Mouse (Mus musculus): ENCODE data around the gene Supt20. TPM values are rescaled to one million over a fixed set of nuclear protein-coding genes. Genes with fewer than 3 reads are reported as not detected.
A peak's percentile ranks its signal among the peaks of the same experiment; 100 is the strongest.

Supt20 gene
- total and polyA plus RNA-seq, 2 experiments from 2014 or later = 36.3 to 52.0 TPM

- no peak for TF ChIP-seq CTCF (IDR thresholded peaks at IDR 0.05; ENCODE audit: low read depth)
- DNase-seq (ENCODE audit: low spot score) (peak; percentile 12), ATAC-seq (no peak)
- 68% methylated on average over 6 of the region's 6 CpGs for WGBS
- no peaks in the 10 kb centered on the region for H3K27me3 ChIP-seq (ENCODE audit: insufficient read depth, low read length)
- H3K27ac ChIP-seq = no peak overlapping the region
- H3K4me1 ChIP-seq (ENCODE audit: insufficient read depth, low read length) = no peaks in the 10 kb centered on the region
- H3K36me3 ChIP-seq (ENCODE audit: insufficient read depth, low read length) = no peaks in the 10 kb centered on the region
- no peaks in the 10 kb centered on the region for H3K9me3 ChIP-seq (ENCODE audit: low read length)
- H3K4me3 ChIP-seq (ENCODE audit: low read length) = no peak overlapping the region
- no peak overlapping the region for H3K9ac ChIP-seq (replicated peaks; ENCODE audit: low read length)
- no peak overlapping the region for H3K4me2 ChIP-seq (ENCODE audit: low read depth, low read length)
Measured at GRCm38 (mm10) chr3:54657888-54658626, 34.5 kb upstream of the Supt20 start.

GRCm38 (mm10) chr3:54659736-54660135, 32.9 kb upstream of the Supt20 start:
- Histone ChIP-seq H3K4me2 (ENCODE audit: low read depth, low read length) (no peak overlapping the region), H3K4me1 (ENCODE audit: insufficient read depth, low read length) (no peaks in the 10 kb centered on the region), H3K27ac (no peak overlapping the region), H3K4me3 (ENCODE audit: low read length) (no peak overlapping the region), H3K27me3 (ENCODE audit: insufficient read depth, low read length) (no peaks in the 10 kb centered on the region), H3K36me3 (ENCODE audit: insufficient read depth, low read length) (no peaks in the 10 kb centered on the region), H3K9me3 (ENCODE audit: low read length) (no peaks in the 10 kb centered on the region), H3K9ac (replicated peaks; ENCODE audit: low read length) (no peak overlapping the region)
- no peak for ATAC-seq
- WGBS = 96% methylated on average over 2 of the region's 2 CpGs
- no peak for DNase-seq (ENCODE audit: low spot score)
- no peak for TF ChIP-seq CTCF (IDR thresholded peaks at IDR 0.05; ENCODE audit: low read depth)

- no peaks in the 10 kb centered on the region for H3K27me3 ChIP-seq (ENCODE audit: insufficient read depth, low read length)
- ATAC-seq (no peak), DNase-seq (ENCODE audit: low spot score) (no peak)
- no peak overlapping the region for H3K9ac ChIP-seq (replicated peaks; ENCODE audit: low read length)
- no peaks in the 10 kb centered on the region for H3K36me3 ChIP-seq (ENCODE audit: insufficient read depth, low read length)
- WGBS = 63% methylated on average over 5 of the region's 5 CpGs
- H3K4me1 ChIP-seq (ENCODE audit: insufficient read depth, low read length) = no peaks in the 10 kb centered on the region
- H3K4me2 ChIP-seq (ENCODE audit: low read depth, low read length) = no peak overlapping the region
- H3K9me3 ChIP-seq (ENCODE audit: low read length) = no peaks in the 10 kb centered on the region
- 0 out of 2 replicates have a peak, but pooled peaks have one; percentile 10 for TF ChIP-seq CTCF (IDR thresholded peaks at IDR 0.05; ENCODE audit: low read depth)
- H3K27ac ChIP-seq = no peak overlapping the region
- no peak overlapping the region for H3K4me3 ChIP-seq (ENCODE audit: low read length)
Measured at GRCm38 (mm10) chr3:54662411-54662810, 30.2 kb upstream of the Supt20 start.

- H3K36me3 ChIP-seq (ENCODE audit: insufficient read depth, low read length) = no peaks in the 10 kb centered on the region
- H3K9me3 ChIP-seq (ENCODE audit: low read length) = no peaks in the 10 kb centered on the region
- no peak for TF ChIP-seq CTCF (IDR thresholded peaks at IDR 0.05; ENCODE audit: low read depth)
- ATAC-seq = no peak
- H3K27me3 ChIP-seq (ENCODE audit: insufficient read depth, low read length) = no peaks in the 10 kb centered on the region
- 88% methylated on average over 3 of the region's 3 CpGs for WGBS
- H3K4me1 ChIP-seq (ENCODE audit: insufficient read depth, low read length) = no peaks in the 10 kb centered on the region
- H3K27ac ChIP-seq = no peak overlapping the region
- no peak for DNase-seq (ENCODE audit: low spot score)
- H3K4me2 ChIP-seq (ENCODE audit: low read depth, low read length) = no peak overlapping the region
- no peak overlapping the region for H3K4me3 ChIP-seq (ENCODE audit: low read length)
- H3K9ac ChIP-seq (replicated peaks; ENCODE audit: low read length) = no peak overlapping the region
Measured at GRCm38 (mm10) chr3:54668141-54668540, 24.5 kb upstream of the Supt20 start.

GRCm38 (mm10) chr3:54668722-54669121, 23.9 kb upstream of the Supt20 start:
- no peak for TF ChIP-seq CTCF (IDR thresholded peaks at IDR 0.05; ENCODE audit: low read depth)
- WGBS = 83% methylated on average over 6 of the region's 6 CpGs

GRCm38 (mm10) chr3:54669559-54669958, 23.0 kb upstream of the Supt20 start:
- 88% methylated on average over 6 of the region's 6 CpGs for WGBS
- no peak; the same call in 1 of the 2 replicates for TF ChIP-seq CTCF (IDR thresholded peaks at IDR 0.05; ENCODE audit: low read depth)
- H3K4me2 ChIP-seq (ENCODE audit: low read depth, low read length) = no peak overlapping the region
- no peak overlapping the region for H3K27ac ChIP-seq
- no peak overlapping the region for H3K9ac ChIP-seq (replicated peaks; ENCODE audit: low read length)
- DNase-seq (ENCODE audit: low spot score) = no peak
- no peak overlapping the region for H3K4me3 ChIP-seq (ENCODE audit: low read length)
- H3K4me1 ChIP-seq (ENCODE audit: insufficient read depth, low read length) = no peaks in the 10 kb centered on the region
- H3K27me3 ChIP-seq (ENCODE audit: insufficient read depth, low read length) = no peaks in the 10 kb centered on the region
- no peaks in the 10 kb centered on the region for H3K9me3 ChIP-seq (ENCODE audit: low read length)
- ATAC-seq = no peak
- H3K36me3 ChIP-seq (ENCODE audit: insufficient read depth, low read length) = no peaks in the 10 kb centered on the region

More at GRCm38 (mm10) chr3:54668722-54669121, 23.9 kb upstream of the Supt20 start:
- Histone ChIP-seq H3K4me1 (ENCODE audit: insufficient read depth, low read length) (no peaks in the 10 kb centered on the region), H3K9me3 (ENCODE audit: low read length) (no peaks in the 10 kb centered on the region), H3K9ac (replicated peaks; ENCODE audit: low read length) (no peak overlapping the region), H3K4me2 (ENCODE audit: low read depth, low read length) (no peak overlapping the region), H3K4me3 (ENCODE audit: low read length) (no peak overlapping the region), H3K27ac (no peak overlapping the region), H3K36me3 (ENCODE audit: insufficient read depth, low read length) (no peaks in the 10 kb centered on the region), H3K27me3 (ENCODE audit: insufficient read depth, low read length) (no peaks in the 10 kb centered on the region)
- ATAC-seq (no peak), DNase-seq (ENCODE audit: low spot score) (no peak)

DNA sequence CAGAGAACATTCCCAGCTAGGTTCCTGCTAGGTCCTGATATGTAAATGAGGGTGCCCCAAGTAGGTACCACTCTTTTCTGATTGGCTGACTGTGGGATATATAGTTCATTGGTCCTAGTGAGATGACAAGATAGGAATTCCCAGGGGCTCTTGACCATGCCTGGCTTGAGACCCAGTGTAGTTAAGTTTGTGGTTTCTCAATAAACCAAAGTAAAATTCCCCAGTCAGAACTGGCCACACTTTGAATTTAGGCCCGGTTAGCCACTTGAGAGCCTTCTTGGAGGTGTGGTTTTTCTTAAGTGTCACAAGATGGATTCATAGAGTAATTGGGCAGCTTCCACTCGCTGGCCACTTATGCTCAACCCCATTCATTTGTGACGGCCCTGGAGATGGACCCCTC, 20.5 kb upstream of the Supt20 start:
- no peak for ATAC-seq
- WGBS = 83% methylated on average over 3 of the region's 3 CpGs

More for the DNA sequence above, 20.5 kb upstream of the Supt20 start:
- Histone ChIP-seq H3K36me3 (ENCODE audit: insufficient read depth, low read length) (no peaks in the 10 kb centered on the region), H3K9ac (replicated peaks; ENCODE audit: low read length) (no peak overlapping the region), H3K4me1 (ENCODE audit: insufficient read depth, low read length) (no peaks in the 10 kb centered on the region), H3K27me3 (ENCODE audit: insufficient read depth, low read length) (no peaks in the 10 kb centered on the region), H3K4me2 (ENCODE audit: low read depth, low read length) (no peak overlapping the region), H3K27ac (no peak overlapping the region), H3K9me3 (ENCODE audit: low read length) (no peaks in the 10 kb centered on the region), H3K4me3 (ENCODE audit: low read length) (no peak overlapping the region)
- DNase-seq (ENCODE audit: low spot score) = no peak
- TF ChIP-seq CTCF (IDR thresholded peaks at IDR 0.05; ENCODE audit: low read depth) = no peak

All from hindbrain, postnatal 0 days (tissue).